Mouse (Mus musculus): Measurements from ENCODE around the gene Alg14.

GRCm38 (mm10) chr3:121255501-121255900, 36.1 kb upstream of the Alg14 start:
- TF ChIP-seq CTCF (IDR thresholded peaks at IDR 0.05; ENCODE audit: insufficient read depth, low read length) (no peak), POLR2A (IDR thresholded peaks at IDR 0.05; ENCODE audit: borderline replicate concordance, extremely low read depth, low read depth, low read length) (no peak)

Data from lung, adult 2 months (tissue).